Mouse (Mus musculus) midbrain, embryonic 11.5 days (tissue): ENCODE measurements around the gene Chuk. TPM values are rescaled to one million over a fixed set of nuclear protein-coding genes. Genes with fewer than 3 reads are reported as not detected.

Experiments used
- ATAC-seq: fragments of 200-750 bp; cut with Nextera tagmentation; 2 replicates; pipeline ENCODE4 v1.8.0; 2017; ENCODE audit warnings: moderate TSS enrichment, moderate library complexity; ENCODE audit not compliant: low FRiP score
- DNase-seq: peaks from one replicate; pipeline ENCODE4 v3.0.0; 2015; ENCODE audit warnings: low spot score; ENCODE audit errors: missing footprints
- H3K27ac ChIP-seq: fragments of 300-500 bp; sonication (generic); 2 replicates; pipeline ENCODE4 v1.5.1; 2014; ENCODE audit warnings: low read depth, low read length
- H3K27me3 ChIP-seq: fragments of 300-500 bp; sonication (generic); 2 replicates; pipeline ENCODE4 v1.6.1; 2014; ENCODE audit warnings: mild to moderate bottlenecking, low read length, moderate library complexity, mixed read lengths; ENCODE audit not compliant: control insufficient read depth, insufficient read depth
- H3K36me3 ChIP-seq: fragments of 300-500 bp; sonication (generic); 2 replicates; pipeline ENCODE4 v1.6.1; 2014; ENCODE audit warnings: mild to moderate bottlenecking, low read length, moderate library complexity, mixed read lengths; ENCODE audit not compliant: control insufficient read depth, insufficient read depth
- H3K4me1 ChIP-seq: fragments of 300-500 bp; sonication (generic); 2 replicates; pipeline ENCODE4 v1.6.1; 2014; ENCODE audit warnings: low read length; ENCODE audit not compliant: control insufficient read depth, insufficient read depth
- H3K4me2 ChIP-seq: fragments of 300-500 bp; sonication (generic); 2 replicates; pipeline ENCODE4 v1.6.1; 2014; ENCODE audit warnings: mild to moderate bottlenecking, moderate library complexity
- H3K4me3 ChIP-seq: fragments of 300-500 bp; sonication (generic); 2 replicates; pipeline ENCODE4 v1.5.1; 2014; ENCODE audit warnings: low read depth, low read length
- H3K9ac ChIP-seq: fragments of 300-500 bp; sonication (generic); 2 replicates; pipeline ENCODE4 v1.6.1; 2014; ENCODE audit warnings: low read length
- H3K9me3 ChIP-seq: fragments of 300-500 bp; sonication (generic); 2 replicates; pipeline ENCODE4 v1.6.1; 2016; ENCODE audit warnings: low read length; ENCODE audit not compliant: control insufficient read depth
- WGBS: fragments of 180-500 bp; shearing (Covaris S2); extraction: QIAGEN DNeasy Blood & Tissue Kit; methylation state at CpG from one replicate; pipeline ENCODE4 v1.1.7; 2014; 5-methylcytosine and 5-hydroxymethylcytosine counted together
- polyA plus RNA-seq: library from polyadenylated mRNA; unstranded; fragments of >200 nt; fragmentation: Nextera tagmentation; extraction: Ambion mirVana; gene quantifications from 2 replicates; pipeline ENCODE4 v1.2.1, GENCODE M21; 2014

The Chuk gene
- polyA plus RNA-seq, 1 experiment from 2014 or later = 53.9 TPM

GRCm38 (mm10) chr19:44032046-44032744, 75.1 kb downstream of the Chuk start:
- Histone ChIP-seq H3K9ac (no peak overlapping the region), H3K4me1 (no peaks in the 10 kb centered on the region), H3K36me3 (peaks cover 3% of the 10 kb centered on the region; the same call in 1 of the 2 replicates), H3K4me2 (no peak overlapping the region), H3K9me3 (no peaks in the 10 kb centered on the region), H3K4me3 (no peak overlapping the region), H3K27ac (no peak overlapping the region), H3K27me3 (no peaks in the 10 kb centered on the region)
- ATAC-seq (no peak), DNase-seq (no peak)
- 92% methylated on average over 11 of the region's 11 CpGs for WGBS

GRCm38 (mm10) chr19:44030024-44030423, 77.3 kb downstream of the Chuk start:
- Histone ChIP-seq H3K27me3 (no peaks in the 10 kb centered on the region), H3K4me1 (no peaks in the 10 kb centered on the region), H3K9me3 (no peaks in the 10 kb centered on the region), H3K4me2 (no peak overlapping the region), H3K9ac (no peak overlapping the region), H3K36me3 (no peaks in the 10 kb centered on the region), H3K4me3 (no peak overlapping the region), H3K27ac (no peak overlapping the region)
- 93% methylated on average over 5 of the region's 5 CpGs for WGBS
- ATAC-seq = no peak
- no peak for DNase-seq

GRCm38 (mm10) chr19:44028972-44029371, 78.3 kb downstream of the Chuk start, which contains the start of gene Cyp2c23:
TSS of gene Cyp2c23 (minus strand) at chr19:44029208.
- WGBS = 70% methylated on average over 7 of the region's 8 CpGs
- no peak for ATAC-seq

GRCm38 (mm10) chr19:44026956-44027530, 80.2 kb downstream of the Chuk start:
- Histone ChIP-seq H3K27me3 (no peaks in the 10 kb centered on the region), H3K36me3 (no peaks in the 10 kb centered on the region), H3K4me2 (no peak overlapping the region), H3K4me3 (no peak overlapping the region), H3K27ac (no peak overlapping the region), H3K4me1 (no peaks in the 10 kb centered on the region), H3K9me3 (no peaks in the 10 kb centered on the region), H3K9ac (no peak overlapping the region)
- ATAC-seq (no peak), DNase-seq (no peak)
- 70% methylated on average over 8 of the region's 8 CpGs for WGBS

More at GRCm38 (mm10) chr19:44028972-44029371, 78.3 kb downstream of the Chuk start, which contains the start of gene Cyp2c23:
- H3K4me3 ChIP-seq = no peak within 1 kb of the TSS
- H3K36me3 ChIP-seq = no peaks in the 10 kb centered on the region
- no peaks in the 10 kb centered on the region for H3K9me3 ChIP-seq
- no peak for DNase-seq
- no peaks in the 10 kb centered on the region for H3K27me3 ChIP-seq
- no peaks in the 10 kb centered on the region for H3K4me1 ChIP-seq
- no peak within 1 kb of the TSS for H3K9ac ChIP-seq
- no peak within 1 kb of the TSS for H3K4me2 ChIP-seq
- H3K27ac ChIP-seq = no peak within 1 kb of the TSS

GRCm38 (mm10) chr19:44024921-44025585, 82.2 kb downstream of the Chuk start:
- Histone ChIP-seq H3K4me1 (no peaks in the 10 kb centered on the region), H3K27ac (no peak overlapping the region), H3K27me3 (no peaks in the 10 kb centered on the region), H3K36me3 (no peaks in the 10 kb centered on the region), H3K9ac (no peak overlapping the region), H3K4me2 (no peak overlapping the region), H3K9me3 (no peaks in the 10 kb centered on the region), H3K4me3 (no peak overlapping the region)
- ATAC-seq (no peak), DNase-seq (no peak)
- WGBS = 89% methylated on average over 13 of the region's 13 CpGs

Other genes with a start within 250 kb of the Chuk start
- gene Dnmbp, start 167.3 kb downstream of the Chuk start, polyA plus RNA-seq = 13.5 and 14.5 TPM in 2 replicates
- 0.14 and 0.28 TPM in 2 replicates for gene Cpn1, start 120.9 kb downstream of the Chuk start, polyA plus RNA-seq
- gene Cyp2c23, start 78.3 kb downstream of the Chuk start, polyA plus RNA-seq = not detected in 2 replicates
- gene Erlin1, start 37.7 kb downstream of the Chuk start, polyA plus RNA-seq = 20.0 and 20.5 TPM in 2 replicates
- 42.2 and 53.3 TPM in 2 replicates for gene Cwf19l1, start 28.4 kb upstream of the Chuk start, polyA plus RNA-seq
- 113 and 128 TPM in 2 replicates for gene Bloc1s2, start 39.0 kb upstream of the Chuk start, polyA plus RNA-seq
- gene Pkd2l1, start 85.0 kb upstream of the Chuk start, polyA plus RNA-seq = 0.08 and 0.14 TPM in 2 replicates
- 0.22 TPM in 1 of 2 replicates, not detected in the other for gene Scd3, start 95.8 kb upstream of the Chuk start, polyA plus RNA-seq
- gene Scd2, start 186.2 kb upstream of the Chuk start, polyA plus RNA-seq = 353 and 358 TPM in 2 replicates
- gene Scd4, start 225.6 kb upstream of the Chuk start, polyA plus RNA-seq = 0.06 TPM in 1 of 2 replicates, not detected in the other